7 mouse cellular contexts compared by ENCODE assay signal in genomic region chr3:38483551-38483950, GRCm38 (mm10). TPM values are rescaled to one million over a fixed set of nuclear protein-coding genes. Genes with fewer than 3 reads are reported as not detected.
DNase-seq lines count a peak whose midpoint lies in the region; ATAC-seq and TF ChIP-seq lines count a peak whose summit lies in the region.

No protein-coding gene starts in this region.

- peaks cover 18% of the 10 kb centered on the region for H3K4me1 ChIP-seq in lung, embryonic 14.5 days (ENCODE audit: insufficient read depth)
- H3K4me1 ChIP-seq in brown adipose tissue, adult 24 weeks (ENCODE audit: control insufficient read depth, insufficient read depth, insufficient read length, low read length), result peaks cover 12% of the 10 kb centered on the region
- peaks cover 52% of the 10 kb centered on the region for H3K4me1 ChIP-seq in heart, embryonic 13.5 days
- peaks cover 28% of the 10 kb centered on the region for H3K4me1 ChIP-seq in limb, embryonic 14.5 days (ENCODE audit: control insufficient read depth, insufficient read depth, low read length)
- peaks cover 26% of the 10 kb centered on the region for H3K4me1 ChIP-seq in neural tube, embryonic 11.5 days (ENCODE audit: control insufficient read depth, insufficient read depth, low read length)

- H3K36me3 ChIP-seq in lung, embryonic 14.5 days (ENCODE audit: insufficient read depth), result peaks cover 28% of the 10 kb centered on the region
- H3K36me3 ChIP-seq in heart, embryonic 13.5 days, result peaks cover 34% of the 10 kb centered on the region
- peaks cover 24% of the 10 kb centered on the region for H3K36me3 ChIP-seq in limb, embryonic 14.5 days (ENCODE audit: control insufficient read depth, insufficient read depth, low read length)
- H3K36me3 ChIP-seq in neural tube, embryonic 11.5 days (ENCODE audit: control insufficient read depth, insufficient read depth, low read length), result no peaks in the 10 kb centered on the region

- 8% methylated on average over 10 of the region's 10 CpGs for WGBS in lung, embryonic 14.5 days
- WGBS in heart, embryonic 13.5 days, result 24% methylated on average over 10 of the region's 10 CpGs
- WGBS in limb, embryonic 14.5 days, result 4% methylated on average over 10 of the region's 10 CpGs
- WGBS in neural tube, embryonic 11.5 days, result 27% methylated on average over 10 of the region's 10 CpGs

- H3K27ac ChIP-seq in lung, embryonic 14.5 days (ENCODE audit: low read depth), result no peak overlapping the region
- H3K27ac ChIP-seq in brown adipose tissue, adult 24 weeks (replicated peaks; ENCODE audit: low read depth, low read length), result no peak overlapping the region
- H3K27ac ChIP-seq in heart, embryonic 13.5 days (replicated peaks), result peak overlapping the region; percentile 74
- no peak overlapping the region for H3K27ac ChIP-seq in limb, embryonic 14.5 days (replicated peaks; ENCODE audit: low read depth, low read length)
- no peak overlapping the region for H3K27ac ChIP-seq in neural tube, embryonic 11.5 days (ENCODE audit: low read depth, low read length)

- peak overlapping the region; percentile 72 for H3K4me2 ChIP-seq in lung, embryonic 14.5 days
- peak overlapping the region; percentile 82 for H3K4me2 ChIP-seq in heart, embryonic 13.5 days
- H3K4me2 ChIP-seq in limb, embryonic 14.5 days (replicated peaks; ENCODE audit: low read depth, low read length, severe bottlenecking), result peak overlapping the region; percentile 80
- H3K4me2 ChIP-seq in neural tube, embryonic 11.5 days (ENCODE audit: low read depth), result peak overlapping the region; percentile 69

- ATAC-seq in lung, embryonic 14.5 days (ENCODE audit: insufficient read depth), result no peak
- no peak for ATAC-seq in heart, embryonic 13.5 days (ENCODE audit: extremely low read depth, insufficient number of reproducible peaks, low FRiP score, low TSS enrichment)
- ATAC-seq in limb, embryonic 14.5 days (ENCODE audit: low FRiP score, low read depth), result no peak
- ATAC-seq in neural tube, embryonic 11.5 days (ENCODE audit: insufficient read depth, low FRiP score, low TSS enrichment), result no peak

- H3K4me3 ChIP-seq in lung, embryonic 14.5 days (ENCODE audit: low read depth, low read length), result peak overlapping the region; percentile 88
- peak overlapping the region; percentile 78 for H3K4me3 ChIP-seq in brown adipose tissue, adult 24 weeks (ENCODE audit: insufficient read depth, low read depth, low read length)
- H3K4me3 ChIP-seq in heart, embryonic 13.5 days, result peak overlapping the region; percentile 83
- peak overlapping the region; percentile 90 for H3K4me3 ChIP-seq in limb, embryonic 14.5 days (replicated peaks; ENCODE audit: low read length)
- H3K4me3 ChIP-seq in neural tube, embryonic 11.5 days (ENCODE audit: low read depth, low read length), result peak overlapping the region; percentile 93

- no peaks in the 10 kb centered on the region for H3K9me3 ChIP-seq in lung, embryonic 14.5 days (ENCODE audit: low read depth, low read length)
- no peaks in the 10 kb centered on the region for H3K9me3 ChIP-seq in heart, embryonic 13.5 days
- no peaks in the 10 kb centered on the region for H3K9me3 ChIP-seq in limb, embryonic 14.5 days (ENCODE audit: control insufficient read depth, low read length)
- no peaks in the 10 kb centered on the region for H3K9me3 ChIP-seq in neural tube, embryonic 11.5 days (ENCODE audit: control insufficient read depth, low read length)

- no peak for TF ChIP-seq CTCF in lung, embryonic 14.5 days (IDR thresholded peaks at IDR 0.05; ENCODE audit: low read depth)

- DNase-seq in lung, embryonic 14.5 days, result peak; percentile 48
- DNase-seq in lung, postnatal 4 days, result no peak
- peak; percentile 22 for DNase-seq in limb, embryonic 14.5 days (ENCODE audit: low spot score)
- DNase-seq in neural tube, embryonic 11.5 days (ENCODE audit: low spot score), result peak; percentile 45
- DNase-seq in layer of hippocampus, postnatal 25 days (ENCODE audit: extremely low spot score in 1 of 2, low spot score in 1 of 2), result no peak

- TF ChIP-seq POLR2A in limb, embryonic 14.5 days (IDR thresholded peaks at IDR 0.05; ENCODE audit: borderline replicate concordance, extremely low read depth, insufficient read depth, insufficient read length), result no peak

- H3K27me3 ChIP-seq in lung, embryonic 14.5 days (ENCODE audit: insufficient read depth, low read length), result no peaks in the 10 kb centered on the region
- H3K27me3 ChIP-seq in heart, embryonic 13.5 days (replicated peaks), result no peaks in the 10 kb centered on the region
- no peaks in the 10 kb centered on the region for H3K27me3 ChIP-seq in limb, embryonic 14.5 days (ENCODE audit: control insufficient read depth, insufficient read depth, low read length)
- no peaks in the 10 kb centered on the region for H3K27me3 ChIP-seq in neural tube, embryonic 11.5 days (ENCODE audit: control insufficient read depth, insufficient read depth, low read length)

- peak overlapping the region; percentile 93 for H3K9ac ChIP-seq in lung, embryonic 14.5 days
- peak overlapping the region; percentile 94 for H3K9ac ChIP-seq in heart, embryonic 13.5 days
- peak overlapping the region; percentile 95 for H3K9ac ChIP-seq in limb, embryonic 14.5 days (ENCODE audit: low read depth, low read length, severe bottlenecking)
- H3K9ac ChIP-seq in neural tube, embryonic 11.5 days (ENCODE audit: low read length), result peak overlapping the region; percentile 98

RNA-seq across cellular contexts. Expression of gene Ankrd50, which starts 1.1 kb away (rescaled TPM):
- polyA plus RNA-seq in lung, embryonic 14.5 days (2014; fragmentation: Nextera tagmentation; extraction: Ambion mirVana), result 24.3 and 24.8 TPM in 2 replicates
- polyA plus RNA-seq in brown adipose tissue, adult 24 weeks (2012; ENCODE audit: insufficient read depth, insufficient read length, missing spikeins), result 23.7 and 28.2 TPM in 2 replicates
- polyA plus RNA-seq in heart, embryonic 13.5 days (2015; fragmentation: Nextera tagmentation; extraction: Ambion mirVana), result 13.3 and 14.0 TPM in 2 replicates
- 45.2 and 46.5 TPM in 2 replicates for polyA plus RNA-seq in limb, embryonic 14.5 days (2012; rRNA removed)
- 29.4 and 31.3 TPM in 2 replicates for polyA plus RNA-seq in limb, embryonic 14.5 days (2014; fragmentation: Nextera tagmentation; extraction: Ambion mirVana)
- polyA plus RNA-seq in neural tube, embryonic 11.5 days (2014; fragmentation: Nextera tagmentation; extraction: Ambion mirVana), result 28.0 and 35.1 TPM in 2 replicates
- 10 to 100 TPM; 53.3 to 56.7 TPM for total RNA-seq in layer of hippocampus, postnatal 25 days (2021)

Comparison
In these comparisons a context has a peak if more than half of its experiments do, and no peak if none do; other contexts are left out.
1. DNase-seq: peak in lung, embryonic 14.5 days (single experiment), limb, embryonic 14.5 days (single experiment) and neural tube, embryonic 11.5 days (single experiment); none in lung, postnatal 4 days (0 of 2) and layer of hippocampus, postnatal 25 days (0 of 2).
2. Peak in every context shown above with its lines, with median percentiles within 50 percentile points of each other: H3K4me2 ChIP-seq, H3K4me3 ChIP-seq and H3K9ac ChIP-seq.